ENCODE assay signal across 9 mouse cellular contexts in the genomic region with DNA sequence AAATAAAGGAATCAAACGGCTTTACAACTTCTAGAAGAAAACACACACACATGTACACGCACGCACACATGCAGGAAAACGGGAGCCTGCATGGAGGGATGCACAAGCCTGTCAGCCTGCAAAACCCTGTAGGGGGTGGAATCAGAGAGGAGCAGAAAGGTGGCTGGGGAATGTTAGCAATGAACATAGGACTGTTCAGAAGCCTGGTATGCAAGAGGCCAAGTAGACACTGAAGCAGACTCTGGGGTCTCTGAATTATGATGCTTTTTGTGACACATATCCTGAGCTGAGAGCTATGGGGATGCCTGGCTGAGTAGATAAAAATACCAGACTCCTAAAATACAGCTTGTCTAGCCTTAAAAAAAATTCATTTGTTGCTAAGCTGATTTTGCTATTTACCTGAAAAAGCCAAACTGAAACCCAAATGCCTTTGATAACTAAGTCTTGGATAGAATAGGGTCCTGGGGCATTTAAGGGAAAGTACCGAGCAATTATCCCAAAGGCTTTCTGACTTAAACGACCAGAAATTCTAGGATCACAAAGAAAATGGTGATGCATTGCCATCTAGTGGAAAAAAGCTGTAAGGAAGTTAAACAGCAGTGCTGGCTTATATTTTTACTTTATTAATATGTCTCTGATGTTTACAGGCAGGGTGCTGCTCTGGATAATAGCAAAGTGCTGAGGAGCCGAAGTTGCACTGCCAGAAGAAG. TPM values are rescaled to one million over a fixed set of nuclear protein-coding genes. Genes with fewer than 3 reads are reported as not detected.
DNase-seq lines count a peak whose midpoint lies in the region; ATAC-seq lines count a peak whose summit lies in the region.
"Had no signal": no experiment of that assay in that cellular context is flagged by ENCODE, and none has a peak within 500 bp of the region (broad histone marks: within the 10 kb centered on the region; RNA-seq: fewer than 3 reads in every experiment).

No protein-coding gene starts in this region.

- DNase-seq in Muller cell, postnatal 12 days (ENCODE audit: inconsistent ontology term): peak; percentile 36
- peak; percentile 32 to 71 for DNase-seq in cerebellum, postnatal 14 days
- peak; percentile 2 for DNase-seq in induced T-regulatory cell, adult 2 months (ENCODE audit: low read depth)
- DNase-seq in urinary bladder, postnatal 4 days (ENCODE audit: low spot score in 2 of 2): no peak

- H3K27me3 ChIP-seq in kidney, embryonic 16.5 days (ENCODE audit: insufficient read depth, low read length): no peaks in the 10 kb centered on the region
- no peaks in the 10 kb centered on the region for H3K27me3 ChIP-seq in kidney, embryonic 15.5 days
- H3K27me3 ChIP-seq in midbrain, embryonic 16.5 days (ENCODE audit: control insufficient read depth, insufficient read depth, low read depth, low read length): no peaks in the 10 kb centered on the region

- peak; percentile 31; the same call in 1 of the 2 replicates for ATAC-seq in kidney, embryonic 16.5 days (ENCODE audit: low FRiP score, low TSS enrichment)
- no peak for ATAC-seq in kidney, embryonic 15.5 days (replicated peaks; ENCODE audit: low FRiP score)
- ATAC-seq in midbrain, embryonic 16.5 days: peak; percentile 79
- ATAC-seq in erythroblast, adult 5-6 weeks (replicated peaks; ENCODE audit: low FRiP score, poor library complexity, severe bottlenecking): no peak

- H3K36me3 ChIP-seq in kidney, embryonic 16.5 days (ENCODE audit: insufficient read depth, low read length): no peaks in the 10 kb centered on the region
- H3K36me3 ChIP-seq in kidney, embryonic 15.5 days: no peaks in the 10 kb centered on the region
- H3K36me3 ChIP-seq in midbrain, embryonic 16.5 days (ENCODE audit: control insufficient read depth, insufficient read depth, low read length): no peaks in the 10 kb centered on the region

- WGBS in kidney, embryonic 16.5 days: 41% methylated on average over 7 of the region's 7 CpGs
- 41% methylated on average over 7 of the region's 7 CpGs for WGBS in kidney, embryonic 15.5 days
- 34% methylated on average over 7 of the region's 7 CpGs for WGBS in midbrain, embryonic 16.5 days

- H3K27ac ChIP-seq in kidney, embryonic 16.5 days (ENCODE audit: low read length): no peak overlapping the region
- no peak overlapping the region for H3K27ac ChIP-seq in kidney, embryonic 15.5 days
- peak overlapping the region; percentile 50 for H3K27ac ChIP-seq in midbrain, embryonic 16.5 days (ENCODE audit: low read length)

- no peak overlapping the region for H3K4me3 ChIP-seq in kidney, embryonic 16.5 days (ENCODE audit: low read length)
- H3K4me3 ChIP-seq in kidney, embryonic 15.5 days (replicated peaks): no peak overlapping the region
- no peak overlapping the region for H3K4me3 ChIP-seq in midbrain, embryonic 16.5 days (ENCODE audit: low read depth, low read length)

- no peak overlapping the region for H3K4me2 ChIP-seq in kidney, embryonic 16.5 days (replicated peaks; ENCODE audit: low read depth, low read length)
- H3K4me2 ChIP-seq in kidney, embryonic 15.5 days: no peak overlapping the region
- H3K4me2 ChIP-seq in midbrain, embryonic 16.5 days (ENCODE audit: low read length): peak overlapping the region; percentile 17; the same call in 1 of the 2 replicates

- H3K9ac ChIP-seq in kidney, embryonic 16.5 days (replicated peaks; ENCODE audit: low read length): no peak overlapping the region
- no peak overlapping the region for H3K9ac ChIP-seq in kidney, embryonic 15.5 days
- H3K9ac ChIP-seq in midbrain, embryonic 16.5 days (ENCODE audit: low read depth, low read length): peak overlapping the region; percentile 31; the same call in 1 of the 2 replicates

- peaks cover 14% of the 10 kb centered on the region for H3K4me1 ChIP-seq in kidney, embryonic 16.5 days (ENCODE audit: insufficient read depth, low read length)
- H3K4me1 ChIP-seq in kidney, embryonic 15.5 days: peaks cover 30% of the 10 kb centered on the region
- peaks cover 14% of the 10 kb centered on the region for H3K4me1 ChIP-seq in midbrain, embryonic 16.5 days (ENCODE audit: control insufficient read depth, insufficient read depth, low read length)

- H3K9me3 ChIP-seq in kidney, embryonic 16.5 days (ENCODE audit: low read length): no peaks in the 10 kb centered on the region
- H3K9me3 ChIP-seq in kidney, embryonic 15.5 days (replicated peaks): no peaks in the 10 kb centered on the region
- no peaks in the 10 kb centered on the region for H3K9me3 ChIP-seq in midbrain, embryonic 16.5 days (replicated peaks; ENCODE audit: control insufficient read depth, low read length, poor library complexity, severe bottlenecking)

RNA-seq across cellular contexts. Expression of a gene that starts 12.4 kb away (rescaled TPM):
- polyA plus RNA-seq in kidney, embryonic 16.5 days (2015; fragmentation: Nextera tagmentation; extraction: Ambion mirVana): 0.19 TPM in 1 of 2 replicates, not detected in the other
- polyA plus RNA-seq in kidney, embryonic 15.5 days (2015; fragmentation: Nextera tagmentation; extraction: Ambion mirVana): not detected in 2 replicates
- not detected in 2 replicates for polyA plus RNA-seq in midbrain, embryonic 16.5 days (2015; fragmentation: Nextera tagmentation; extraction: Ambion mirVana)
- not detected in 2 replicates for total RNA-seq in erythroblast, adult 5-6 weeks (2015; ENCODE audit: low replicate concordance)
- not detected in 2 replicates for total RNA-seq in erythroblast, adult 5-6 weeks (2017; ENCODE audit: low replicate concordance)
- total RNA-seq: left cerebral cortex, postnatal 10 days had no signal

RNA-seq across cellular contexts. Expression of a gene that starts 31.6 kb away (rescaled TPM):
- 17.0 and 19.2 TPM in 2 replicates for polyA plus RNA-seq in kidney, embryonic 16.5 days (2015; fragmentation: Nextera tagmentation; extraction: Ambion mirVana)
- polyA plus RNA-seq in kidney, embryonic 15.5 days (2015; fragmentation: Nextera tagmentation; extraction: Ambion mirVana): 13.9 and 16.7 TPM in 2 replicates
- polyA plus RNA-seq in midbrain, embryonic 16.5 days (2015; fragmentation: Nextera tagmentation; extraction: Ambion mirVana): 2.4 and 2.5 TPM in 2 replicates
- total RNA-seq in erythroblast, adult 5-6 weeks (2015; ENCODE audit: low replicate concordance): not detected in 2 replicates
- total RNA-seq in erythroblast, adult 5-6 weeks (2017; ENCODE audit: low replicate concordance): 0.17 TPM in 1 of 2 replicates, not detected in the other

Comparison
In these comparisons a context has a peak if more than half of its experiments do, and no peak if none do; other contexts are left out.
1. ATAC-seq: peak in kidney, embryonic 16.5 days (single experiment) and midbrain, embryonic 16.5 days (single experiment); none in kidney, embryonic 15.5 days (single experiment) and erythroblast, adult 5-6 weeks (single experiment).
2. DNase-seq: peak in Muller cell, postnatal 12 days (single experiment), cerebellum, postnatal 14 days (2 of 2) and induced T-regulatory cell, adult 2 months (single experiment); none in urinary bladder, postnatal 4 days (0 of 2).